Mouse (Mus musculus) left cerebral cortex, postnatal 36 days (tissue): ENCODE measurements around the gene Olfr448. TPM values are rescaled to one million over a fixed set of nuclear protein-coding genes. Genes with fewer than 3 reads are reported as not detected.

Experiments used
- DNase-seq, 2 experiments: peaks; one replicate each; pipeline ENCODE4 v3.0.0; 2021 to 2022; ENCODE audit warnings: low spot score in 2 of 2, mixed read lengths in 1 of 2
- intact Hi-C: fragments of 180-260 bp; cut with DNase I; formaldehyde crosslinking; loops from one replicate; pipeline ENCODE4 v1.15.1; 2025
- total RNA-seq, 2 experiments: library from RNA; stranded (reverse); gene quantifications; 2 replicates each; pipeline ENCODE4 v1.2.3; 2021

The Olfr448 gene
- not detected for total RNA-seq

DNA sequence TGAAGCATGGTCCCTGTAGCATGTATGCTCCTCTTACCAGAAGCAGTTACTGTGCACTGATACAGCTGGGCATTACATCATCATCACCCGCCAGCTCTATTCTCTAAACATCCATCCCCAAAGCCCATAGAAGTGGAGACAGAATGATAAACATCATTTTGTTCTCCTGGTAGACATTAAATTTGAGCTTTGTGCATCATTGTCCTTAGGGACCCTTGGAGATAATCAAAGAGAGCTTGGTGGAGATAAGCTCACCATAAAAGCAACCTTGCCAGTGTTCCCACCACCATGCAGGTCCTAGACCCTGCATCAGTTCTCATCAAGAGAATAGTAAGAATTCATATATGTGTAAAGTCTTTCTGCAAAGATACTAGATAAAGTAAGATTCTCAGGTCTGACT is at the start of gene Olfr448:
Gene Olfr448, plus strand, starts transcription at position 301 of the 400 bp plus-strand sequence.
- DNase-seq = no peak
- intact Hi-C loops = no loop called here

DNA sequence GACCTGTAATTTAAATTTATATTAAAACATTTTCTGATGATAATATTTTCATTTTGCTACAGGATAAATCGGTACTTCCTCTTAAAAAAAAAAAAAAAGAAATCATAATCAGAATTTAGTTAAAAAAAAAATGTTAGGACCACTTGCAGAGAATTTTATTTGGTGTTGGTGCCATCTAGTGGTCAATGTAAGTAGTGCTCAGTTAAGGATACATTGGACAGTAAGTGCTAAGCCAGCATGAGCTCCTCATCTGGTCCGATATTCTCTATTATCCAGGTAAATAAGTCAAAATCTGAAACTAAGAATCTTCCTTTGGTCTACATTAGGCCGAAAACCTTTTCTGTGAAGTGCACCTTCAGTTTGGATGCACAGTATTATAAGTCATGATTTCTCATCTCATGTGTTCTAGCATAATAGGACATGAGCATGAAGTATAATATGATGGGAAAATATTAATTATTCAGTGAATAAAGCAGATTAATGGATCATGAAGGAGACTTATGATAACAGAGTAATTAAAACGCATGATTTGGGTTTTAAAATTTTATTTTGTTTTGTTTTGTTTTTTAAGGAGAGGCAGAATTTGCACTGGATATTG is 29.9 kb upstream of the Olfr448 start:
- no peak for DNase-seq
- intact Hi-C loops = loop anchor here (10.0 kb wide), 2 partner anchors 246 to 434 kb away; no protein-coding TSS in a partner anchor

DNA sequence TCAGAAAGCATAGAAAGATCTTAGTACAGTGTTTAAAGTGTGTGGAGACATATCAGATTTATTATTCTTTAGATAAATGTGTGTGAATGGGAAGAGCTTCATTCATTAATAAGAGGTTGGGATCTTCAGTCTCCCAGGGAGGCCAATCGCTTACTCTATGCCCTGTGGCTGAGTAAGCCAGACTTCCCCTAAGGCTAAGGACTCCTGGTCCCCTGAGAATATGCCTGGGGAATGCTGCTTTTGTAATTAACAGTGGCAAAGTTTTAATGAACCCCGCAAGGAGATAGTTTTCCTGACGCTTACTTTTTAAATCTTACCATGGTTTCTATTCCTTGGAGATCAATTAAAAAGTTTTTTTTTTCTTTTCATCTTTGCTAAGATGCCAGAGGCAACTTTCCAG is 20.5 kb upstream of the Olfr448 start:
- intact Hi-C loops = loop anchor here (10.0 kb wide), 2 partner anchors 255 to 425 kb away; no protein-coding TSS in a partner anchor
- DNase-seq = no peak

DNA sequence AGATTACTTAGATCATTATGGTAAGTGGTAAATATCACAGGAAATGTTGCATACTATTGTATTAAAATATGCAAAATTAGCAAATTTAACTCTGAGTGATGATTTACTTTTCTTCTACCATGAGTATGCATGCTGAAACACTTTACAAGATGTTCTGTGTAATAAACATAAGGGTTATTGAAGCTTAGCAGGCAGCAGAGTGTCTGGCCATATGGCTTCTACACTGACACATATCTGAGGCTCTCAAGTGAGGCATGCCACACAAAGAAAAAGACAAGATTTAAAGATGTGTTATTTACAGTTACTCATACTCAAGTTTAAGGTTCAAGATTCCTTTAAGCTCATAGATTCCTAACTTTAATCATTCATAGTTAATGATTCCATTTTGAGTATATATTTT is 13.9 kb upstream of the Olfr448 start:
- intact Hi-C loops = no loop called here
- no peak for DNase-seq

- intact Hi-C loops = no loop called here
These were observed 10.1 kb downstream of the Olfr448 start for GRCm38 (mm10) chr6:42900345-42900744.

GRCm38 (mm10) chr6:42908578-42908977 is 18.3 kb downstream of the Olfr448 start, which contains the start of gene Olfr447:
Gene Olfr447 (plus strand): TSS chr6:42908878.
- intact Hi-C loops = no loop called here

More at GRCm38 (mm10) chr6:42900345-42900744, 10.1 kb downstream of the Olfr448 start:
- no peak for DNase-seq

DNA sequence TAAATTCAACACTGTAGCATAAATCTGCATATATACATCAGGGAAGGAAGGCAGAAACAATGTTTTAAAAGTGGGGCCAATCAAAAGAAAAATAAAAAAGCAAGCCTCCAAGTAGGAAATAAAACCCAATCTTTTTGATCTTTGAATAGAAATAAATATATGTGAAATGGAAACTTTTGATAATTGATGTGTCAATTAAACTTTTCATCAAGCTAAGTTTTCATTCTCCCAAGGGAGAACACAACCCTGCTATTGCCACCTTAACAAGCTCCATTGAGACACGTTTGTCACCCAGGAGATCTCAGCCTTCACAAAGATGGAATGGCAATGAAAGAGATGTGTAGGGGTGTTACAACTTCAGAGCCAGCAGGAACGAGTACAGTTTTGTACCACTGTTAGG is 30.8 kb downstream of the Olfr448 start, which contains the start of gene Olfr446:
Gene Olfr446, plus strand, starts transcription at position 301 of the 400 bp plus-strand sequence.
- intact Hi-C loops = no loop called here
- no peak for DNase-seq

More at GRCm38 (mm10) chr6:42908578-42908977, 18.3 kb downstream of the Olfr448 start, which contains the start of gene Olfr447:
- DNase-seq = no peak

Other genes with a start within 250 kb of the Olfr448 start
- gene Tcaf2, start 245.2 kb upstream of the Olfr448 start, total RNA-seq = under 1 TPM; 0.54 to 0.82 TPM
- gene Tcaf1, start 180.4 kb upstream of the Olfr448 start, total RNA-seq = 100 to 1,000 TPM; 217 to 234 TPM
- gene Olfr453, start 151.1 kb upstream of the Olfr448 start, total RNA-seq = not detected
- gene Olfr38, start 134.0 kb upstream of the Olfr448 start, total RNA-seq = not detected
- not detected for gene Olfr452, start 105.3 kb upstream of the Olfr448 start, total RNA-seq
- not detected for gene Olfr450, start 78.5 kb upstream of the Olfr448 start, total RNA-seq
- gene Olfr449, start 56.1 kb upstream of the Olfr448 start, total RNA-seq = not detected
- gene Olfr447, start 18.4 kb downstream of the Olfr448 start, total RNA-seq = not detected
- gene Olfr446, start 30.9 kb downstream of the Olfr448 start, total RNA-seq = not detected
- gene Olfr444, start 58.6 kb downstream of the Olfr448 start, total RNA-seq = not detected
- gene Olfr441, start 215.9 kb downstream of the Olfr448 start, total RNA-seq = not detected